Mouse (Mus musculus) heart, embryonic 14.5 days (tissue): ENCODE measurements at regions not wholly inside any gene's neighbourhood (a gene's known extent, or its start where the extent isn't known, plus 50 kb on each side); places are given as distances from the start of the nearest gene placed in this dataset.

Experiments used
- ATAC-seq: fragments of 200-750 bp; cut with Nextera tagmentation; 2 replicates; pipeline ENCODE4 v1.8.0; 2017; ENCODE audit warnings: low read depth, moderate TSS enrichment; ENCODE audit not compliant: insufficient number of reproducible peaks, insufficient read depth, low FRiP score
- H3K27ac ChIP-seq, 2 experiments: fragments of 200-500 bp in 1 of 2; fragments of 300-500 bp in 1 of 2; sonication (generic) in 1 of 2; replicated peaks in 1 of 2; 2 replicates each; pipeline ENCODE4 v1.5.1; 2012 to 2014; ENCODE audit warnings: low read depth in 2 of 2, low read length in 2 of 2, control low read depth in 1 of 2, mild to moderate bottlenecking in 1 of 2, mixed read lengths in 1 of 2; ENCODE audit not compliant: control insufficient read depth in 1 of 2, insufficient read depth in 1 of 2
- H3K27me3 ChIP-seq: fragments of 300-500 bp; sonication (generic); 2 replicates; pipeline ENCODE4 v1.6.1; 2014; ENCODE audit warnings: mild to moderate bottlenecking, low read length, control low read depth; ENCODE audit not compliant: control insufficient read depth, insufficient read depth
- H3K36me3 ChIP-seq: fragments of 300-500 bp; sonication (generic); 2 replicates; pipeline ENCODE4 v1.6.1; 2014; ENCODE audit warnings: mild to moderate bottlenecking, control low read depth, low read length, mixed read lengths; ENCODE audit not compliant: control insufficient read depth, insufficient read depth
- H3K4me1 ChIP-seq, 2 experiments: fragments of 200-500 bp in 1 of 2; fragments of 300-500 bp in 1 of 2; sonication (generic) in 1 of 2; 2 replicates each; pipeline ENCODE4 v1.6.1; 2012 to 2014; ENCODE audit warnings: low read length in 2 of 2, control low read depth in 1 of 2, mixed read lengths in 1 of 2; ENCODE audit not compliant: control insufficient read depth in 2 of 2, insufficient read depth in 2 of 2
- H3K4me2 ChIP-seq: fragments of 300-500 bp; sonication (generic); 2 replicates; pipeline ENCODE4 v1.6.1; 2014; ENCODE audit warnings: mild to moderate bottlenecking, low read length
- H3K4me3 ChIP-seq, 2 experiments: fragments of 200-500 bp in 1 of 2; fragments of 300-500 bp in 1 of 2; sonication (generic) in 1 of 2; 2 replicates each; pipeline ENCODE4 v1.5.1; 2012 to 2014; ENCODE audit warnings: low read length in 2 of 2, mild to moderate bottlenecking in 2 of 2, control low read depth in 1 of 2, low read depth in 1 of 2, moderate library complexity in 1 of 2; ENCODE audit not compliant: control insufficient read depth in 1 of 2, insufficient read depth in 1 of 2
- H3K9ac ChIP-seq: fragments of 300-500 bp; sonication (generic); 2 replicates; pipeline ENCODE4 v1.6.1; 2014; ENCODE audit warnings: mild to moderate bottlenecking, low read length
- H3K9me3 ChIP-seq: fragments of 300-500 bp; sonication (generic); 2 replicates; pipeline ENCODE4 v1.6.1; 2016; ENCODE audit warnings: low read length, control low read depth; ENCODE audit not compliant: control insufficient read depth
- WGBS: fragments of 180-500 bp; shearing (Covaris S2); extraction: QIAGEN DNeasy Blood & Tissue Kit; methylation state at CpG from one replicate; pipeline ENCODE4 v1.1.7; 2014; 5-methylcytosine and 5-hydroxymethylcytosine counted together

GRCm38 (mm10) chr8:44840646-44841045 lies 94.6 kb upstream of the Fat1 start:
- no peaks in the 10 kb centered on the region for H3K27me3 ChIP-seq
- H3K27ac ChIP-seq, result no peak overlapping the region
- WGBS, result 70% methylated on average over 3 of the region's 3 CpGs
- ATAC-seq, result no peak
- H3K4me1 ChIP-seq, result no peaks in the 10 kb centered on the region
- H3K9me3 ChIP-seq, result 0 out of 2 replicates have a peak, but pooled peaks cover 4% of the 10 kb centered on the region
- no peak overlapping the region for H3K4me3 ChIP-seq
- H3K9ac ChIP-seq, result no peak overlapping the region
- H3K4me2 ChIP-seq, result no peak overlapping the region
- no peaks in the 10 kb centered on the region for H3K36me3 ChIP-seq

- ATAC-seq, result no peak
- 80% methylated on average over 1 of the region's 1 CpGs for WGBS
- no peak overlapping the region for H3K4me3 ChIP-seq
Observed at GRCm38 (mm10) chr8:44844362-44844761, 90.9 kb upstream of the Fat1 start.

GRCm38 (mm10) chr8:44852223-44852622 lies 83.0 kb upstream of the Fat1 start:
- Histone ChIP-seq H3K27me3 (no peaks in the 10 kb centered on the region), H3K9me3 (no peaks in the 10 kb centered on the region), H3K27ac (no peak overlapping the region), H3K9ac (no peak overlapping the region), H3K4me1 (no peaks in the 10 kb centered on the region), H3K4me3 (no peak overlapping the region), H3K4me2 (no peak overlapping the region), H3K36me3 (no peaks in the 10 kb centered on the region)
- ATAC-seq, result no peak
- WGBS, result 69% methylated on average over 4 of the region's 4 CpGs

More at GRCm38 (mm10) chr8:44844362-44844761, 90.9 kb upstream of the Fat1 start:
- H3K9ac ChIP-seq, result no peak overlapping the region
- H3K4me1 ChIP-seq, result no peaks in the 10 kb centered on the region
- 0 out of 2 replicates have a peak, but pooled peaks cover 4% of the 10 kb centered on the region for H3K9me3 ChIP-seq
- no peaks in the 10 kb centered on the region for H3K27me3 ChIP-seq
- no peaks in the 10 kb centered on the region for H3K36me3 ChIP-seq
- no peak overlapping the region for H3K4me2 ChIP-seq
- no peak overlapping the region for H3K27ac ChIP-seq

GRCm38 (mm10) chr8:44855115-44855514 lies 80.1 kb upstream of the Fat1 start:
- H3K4me2 ChIP-seq, result no peak overlapping the region
- no peaks in the 10 kb centered on the region for H3K9me3 ChIP-seq
- H3K27me3 ChIP-seq, result no peaks in the 10 kb centered on the region
- H3K36me3 ChIP-seq, result no peaks in the 10 kb centered on the region
- H3K9ac ChIP-seq, result no peak overlapping the region
- no peaks in the 10 kb centered on the region for H3K4me1 ChIP-seq
- no peak overlapping the region for H3K4me3 ChIP-seq
- no peak for ATAC-seq
- 94% methylated on average over 4 of the region's 4 CpGs for WGBS
- H3K27ac ChIP-seq, result no peak overlapping the region

GRCm38 (mm10) chr8:44867202-44867601 lies 68.0 kb upstream of the Fat1 start:
- Histone ChIP-seq H3K4me3 (no peak overlapping the region), H3K9ac (no peak overlapping the region), H3K4me2 (no peak overlapping the region), H3K27ac (no peak overlapping the region), H3K27me3 (no peaks in the 10 kb centered on the region), H3K4me1 (no peaks in the 10 kb centered on the region), H3K36me3 (no peaks in the 10 kb centered on the region), H3K9me3 (no peaks in the 10 kb centered on the region)
- ATAC-seq, result no peak
- WGBS, result 62% methylated on average over 6 of the region's 6 CpGs

GRCm38 (mm10) chr8:44867666-44868065 lies 67.6 kb upstream of the Fat1 start:
- Histone ChIP-seq H3K4me3 (no peak overlapping the region), H3K27me3 (no peaks in the 10 kb centered on the region), H3K27ac (no peak overlapping the region), H3K9ac (no peak overlapping the region), H3K4me1 (no peaks in the 10 kb centered on the region), H3K4me2 (no peak overlapping the region), H3K36me3 (no peaks in the 10 kb centered on the region), H3K9me3 (no peaks in the 10 kb centered on the region)
- 80% methylated on average over 5 of the region's 5 CpGs for WGBS
- no peak for ATAC-seq

- Histone ChIP-seq H3K36me3 (no peaks in the 10 kb centered on the region), H3K4me3 (no peak overlapping the region), H3K4me1 (no peaks in the 10 kb centered on the region), H3K9me3 (no peaks in the 10 kb centered on the region), H3K27me3 (no peaks in the 10 kb centered on the region), H3K27ac (no peak overlapping the region), H3K9ac (no peak overlapping the region), H3K4me2 (no peak overlapping the region)
- 54% methylated on average over 5 of the region's 5 CpGs for WGBS
- no peak for ATAC-seq
Observed at GRCm38 (mm10) chr8:44877066-44877465, 58.2 kb upstream of the Fat1 start.

- no peak overlapping the region for H3K4me2 ChIP-seq
- H3K9ac ChIP-seq, result no peak overlapping the region
- WGBS, result 39% methylated on average over 3 of the region's 3 CpGs
- no peaks in the 10 kb centered on the region for H3K27me3 ChIP-seq
- no peak overlapping the region for H3K4me3 ChIP-seq
- no peaks in the 10 kb centered on the region for H3K4me1 ChIP-seq
- no peak for ATAC-seq
- no peaks in the 10 kb centered on the region for H3K9me3 ChIP-seq
- no peak overlapping the region for H3K27ac ChIP-seq
- H3K36me3 ChIP-seq, result no peaks in the 10 kb centered on the region
Observed at GRCm38 (mm10) chr8:44878208-44878607, 57.0 kb upstream of the Fat1 start.
